Comparison of ENCODE assay signal across 1 mouse cellular context in genomic region chrX:135743056-135743355, GRCm38 (mm10).
TF ChIP-seq lines count a peak whose summit lies in the region.

No protein-coding gene starts in this region.

TF ChIP-seq in CH12.LX, 34 proteins besides CTCF, POLR2A, EP300 and RAD21 (continued from another document):
- TF ChIP-seq ELF1 (IDR thresholded peaks at IDR 0.05; ENCODE audit: low read depth, low read length) (no peak), RCOR1 (conservative IDR thresholded peaks at IDR 0.05; ENCODE audit: low read depth, low read length) (no peak), UBTF (IDR thresholded peaks at IDR 0.05; ENCODE audit: low read depth, low read length) (no peak), ETS1 (conservative IDR thresholded peaks at IDR 0.05; ENCODE audit: low read depth, low read length) (no peak), POLR2AphosphoS2 (IDR thresholded peaks at IDR 0.05; ENCODE audit: low read depth, low read length) (no peak), PAX5 (IDR thresholded peaks at IDR 0.05; ENCODE audit: low read length) (no peak), USF2 (conservative IDR thresholded peaks at IDR 0.05; ENCODE audit: low read depth, low read length) (no peak), E2F4 (IDR thresholded peaks at IDR 0.05; ENCODE audit: insufficient replicate concordance, low read depth, low read length) (no peak), GABPA (IDR thresholded peaks at IDR 0.05; ENCODE audit: insufficient replicate concordance, low read depth, low read length) (no peak), KAT2A (IDR thresholded peaks at IDR 0.05; ENCODE audit: insufficient replicate concordance, low read length) (no peak), CHD1 (IDR thresholded peaks at IDR 0.05; ENCODE audit: low read depth, low read length) (no peak), MXI1 (IDR thresholded peaks at IDR 0.05; ENCODE audit: low read depth, low read length) (no peak), NELFE (IDR thresholded peaks at IDR 0.05; ENCODE audit: low read depth, low read length) (no peak), TCF12 (IDR thresholded peaks at IDR 0.05; ENCODE audit: low read depth, low read length) (no peak), BHLHE40 (IDR thresholded peaks at IDR 0.05; ENCODE audit: low read depth, low read length) (no peak), HCFC1 (IDR thresholded peaks at IDR 0.05; ENCODE audit: low read depth, low read length) (no peak), SIN3A (IDR thresholded peaks at IDR 0.05; ENCODE audit: low read length) (no peak), MAX (IDR thresholded peaks at IDR 0.05; ENCODE audit: low read length) (no peak)
